Comparison of ENCODE assay signal across 15 mouse cellular contexts in genomic region chr17:86670731-86671130, GRCm38 (mm10).
DNase-seq lines count a peak whose midpoint lies in the region.
"Had no signal": no experiment of that assay in that cellular context is flagged by ENCODE, and none has a peak within 500 bp of the region (broad histone marks: within the 10 kb centered on the region; RNA-seq: fewer than 3 reads in every experiment).

No protein-coding gene starts in this region.

- no peaks in the 10 kb centered on the region for H3K27me3 ChIP-seq in limb, embryonic 10.5 days (ENCODE audit: low read depth, poor library complexity, severe bottlenecking)
- H3K27me3 ChIP-seq: hindbrain, embryonic 12.5 days; neural tube, embryonic 13.5 days had no signal

- no peak overlapping the region for H3K4me3 ChIP-seq in limb, embryonic 10.5 days
- H3K4me3 ChIP-seq: hindbrain, embryonic 12.5 days; megakaryocyte, embryonic 14.5 days; neural tube, embryonic 13.5 days had no signal

- DNase-seq in embryo, embryonic 10.5 days (ENCODE audit: low spot score) = peak; percentile 14
- DNase-seq in embryo, embryonic 10 days (ENCODE audit: low spot score) = no peak
- DNase-seq in R1 (ENCODE audit: low read depth, low spot score) = peak; percentile 47
- DNase-seq in kidney, adult 11 months = peak; percentile 45
- DNase-seq in limb, embryonic 10.5 days (ENCODE audit: low spot score) = no peak
- DNase-seq in spleen, adult 12 weeks (ENCODE audit: low spot score) = no peak
- no peak for DNase-seq in cerebellum, adult 9-10 months
- no peak for DNase-seq in adrenal gland, adult 18-20 months (ENCODE audit: low spot score in 2 of 2)
- DNase-seq: adrenal gland, adult 8-10 months; cerebellum, adult 8-10 months; spleen, adult 18-20 months; thymus, postnatal 25 days had no signal

- peak overlapping the region; percentile 25; the same call in 1 of the 2 replicates for H3K27ac ChIP-seq in limb, embryonic 10.5 days
- H3K27ac ChIP-seq: hindbrain, embryonic 12.5 days; neural tube, embryonic 13.5 days had no signal

- WGBS in limb, embryonic 10.5 days = 58% methylated on average over 7 of the region's 7 CpGs

- H3K36me3 ChIP-seq in limb, embryonic 10.5 days = no peaks in the 10 kb centered on the region
- H3K36me3 ChIP-seq: hindbrain, embryonic 12.5 days; neural tube, embryonic 13.5 days had no signal

- H3K9me3 ChIP-seq in limb, embryonic 10.5 days (replicated peaks) = no peaks in the 10 kb centered on the region
- H3K9me3 ChIP-seq: hindbrain, embryonic 12.5 days; neural tube, embryonic 13.5 days had no signal

- H3K4me1 ChIP-seq in limb, embryonic 10.5 days = peaks cover 11% of the 10 kb centered on the region; the same call in 1 of the 2 replicates
- H3K4me1 ChIP-seq: hindbrain, embryonic 12.5 days; neural tube, embryonic 13.5 days had no signal

Comparison
In these comparisons a context has a peak if more than half of its experiments do, and no peak if none do; other contexts are left out.
1. DNase-seq: peak in embryo, embryonic 10.5 days (single experiment), R1 (single experiment) and kidney, adult 11 months (single experiment); none in embryo, embryonic 10 days (single experiment), limb, embryonic 10.5 days (single experiment), spleen, adult 12 weeks (single experiment), cerebellum, adult 9-10 months (single experiment) and adrenal gland, adult 18-20 months (0 of 2).